Mouse (Mus musculus) left cerebral cortex, postnatal 4 days (tissue): ENCODE results near the gene Olfr1330. TPM values are rescaled to one million over a fixed set of nuclear protein-coding genes. Genes with fewer than 3 reads are reported as not detected.
"Not testable (repeated sequence)": the region's sequence is repeated elsewhere in the genome, so short reads cannot be mapped to it uniquely, and the experiment has no call there.

Source experiments
- DNase-seq: peaks from one replicate; pipeline ENCODE4 v3.0.0-alpha.2; 2022
- intact Hi-C: fragments of 180-260 bp; cut with DNase I; formaldehyde crosslinking; loops from one replicate; pipeline ENCODE4 v1.15.1; 2025
- total RNA-seq, 2 experiments: library from RNA; stranded (reverse); gene quantifications; 2 replicates each; pipeline ENCODE4 v1.2.3; 2021

Olfr1330 gene
- not detected for total RNA-seq

DNA sequence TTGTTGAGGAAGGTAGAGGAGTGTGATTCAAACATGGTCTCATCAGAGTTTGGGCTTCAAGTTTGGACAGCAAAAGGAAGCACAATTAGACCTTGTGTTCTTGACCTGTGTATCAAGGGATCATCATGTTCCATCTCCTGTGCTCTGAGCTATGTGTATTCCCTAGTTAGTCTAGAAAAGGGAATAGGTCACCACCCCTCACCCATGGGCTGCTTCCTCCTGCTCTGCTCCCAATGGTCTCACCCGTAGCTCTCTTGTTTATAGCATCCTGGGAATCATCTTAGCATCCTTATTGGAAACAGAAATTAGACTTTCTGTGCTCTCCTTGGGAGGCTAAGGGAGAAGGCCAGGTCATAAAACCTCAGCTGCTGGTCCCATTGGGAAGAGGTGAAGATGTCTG lies at the start of gene Olfr1330:
Gene Olfr1330, plus strand, starts transcription at position 301 of the 400 bp plus-strand sequence.
- no peak for DNase-seq
- intact Hi-C loops: no loop called here

DNA sequence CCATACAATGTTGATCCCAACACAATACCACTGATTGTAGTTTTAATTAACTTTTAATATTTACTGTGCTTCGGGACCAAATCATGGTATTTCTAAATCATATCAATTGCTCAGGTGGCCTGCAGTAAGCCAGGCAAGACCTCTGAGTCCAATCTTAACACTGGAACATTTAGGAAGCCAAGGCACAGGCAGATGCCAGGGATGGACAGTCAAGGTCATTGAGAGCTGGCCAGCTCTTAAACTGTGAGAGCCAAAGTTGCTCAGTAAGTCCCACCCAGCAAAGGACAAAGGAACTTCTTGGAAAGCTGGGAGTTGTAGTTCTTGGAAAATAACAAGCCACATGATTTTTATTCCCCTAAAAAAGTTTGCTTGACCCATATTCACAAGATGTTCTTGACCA lies 26.6 kb upstream of the Olfr1330 start:
- intact Hi-C loops: no loop called here
- no peak for DNase-seq

GRCm38 (mm10) chr4:118862704-118863103 lies 25.7 kb upstream of the Olfr1330 start:
- no peak for DNase-seq
- intact Hi-C loops: no loop called here

DNA sequence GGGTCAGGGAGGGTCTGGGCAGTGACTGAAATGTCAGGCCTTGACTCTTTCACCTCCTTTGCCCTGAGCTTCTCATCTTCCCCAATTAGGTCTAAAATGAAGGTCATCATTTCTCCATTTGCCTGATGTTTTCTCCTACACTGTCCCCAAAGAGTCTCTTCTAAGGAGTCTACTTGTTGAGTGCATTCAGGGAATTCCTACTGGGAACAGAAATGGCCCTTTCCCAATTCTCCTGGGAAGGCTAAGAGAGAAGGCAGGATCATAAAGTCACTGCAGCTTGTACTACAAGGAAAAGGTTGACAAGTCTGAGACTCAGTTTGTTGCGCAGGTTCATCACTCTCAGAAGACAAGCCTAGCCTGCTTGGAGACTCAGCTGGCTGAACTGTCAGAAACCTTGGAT lies 24.0 kb upstream of the Olfr1330 start, which contains the start of gene Olfr1331:
Gene Olfr1331, plus strand, starts transcription at position 301 of the 400 bp plus-strand sequence.
- no peak for DNase-seq
- intact Hi-C loops: no loop called here

GRCm38 (mm10) chr4:118867566-118867965 lies 20.8 kb upstream of the Olfr1330 start:
- peak; percentile 20 for DNase-seq
- intact Hi-C loops: no loop called here

GRCm38 (mm10) chr4:118901981-118902380 lies 13.6 kb downstream of the Olfr1330 start:
- intact Hi-C loops: no loop called here

DNA sequence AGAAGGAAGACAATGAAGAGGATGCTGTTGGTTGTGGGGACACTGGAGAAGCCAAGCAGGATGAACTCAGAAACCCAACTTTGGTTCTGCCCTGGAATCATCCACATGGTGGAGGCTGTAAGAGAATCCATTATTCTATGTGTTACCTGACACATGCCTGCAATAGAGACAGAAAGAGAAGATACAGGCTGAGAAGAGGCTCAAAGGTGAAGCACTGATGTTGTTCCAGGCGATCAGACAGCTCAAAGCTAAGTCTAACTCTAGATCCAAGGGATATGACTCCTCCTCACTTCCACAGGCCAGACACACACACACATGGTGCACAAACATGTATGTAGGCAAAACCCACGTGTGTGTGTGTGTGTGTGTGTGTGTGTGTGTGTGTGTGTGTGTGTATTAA lies 29.0 kb downstream of the Olfr1330 start, which contains the start of gene Olfr1329:
Gene Olfr1329, minus strand, starts transcription at position 101 of the 400 bp plus-strand sequence.
- intact Hi-C loops, DNase-seq: not testable (repeated sequence)

More at GRCm38 (mm10) chr4:118901981-118902380, 13.6 kb downstream of the Olfr1330 start:
- peak; percentile 1 for DNase-seq

DNA sequence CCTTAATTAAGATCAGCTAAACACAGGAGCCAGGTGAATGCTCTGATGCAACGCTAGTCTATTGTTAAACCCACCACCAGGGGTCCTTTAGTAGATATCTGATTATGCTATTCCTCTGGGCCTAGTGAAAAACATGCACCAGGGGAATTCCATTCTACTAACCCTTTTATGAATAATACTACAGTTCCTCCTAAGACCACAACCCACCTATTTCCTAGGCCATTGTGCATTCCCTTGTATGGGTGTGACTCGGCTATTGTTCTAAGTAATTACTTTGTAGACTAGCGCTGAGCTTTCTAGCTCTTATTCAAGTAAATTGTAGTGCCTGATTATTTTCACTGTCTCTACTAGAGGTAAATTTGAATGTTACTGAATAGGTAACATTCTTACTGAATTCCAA lies 42.9 kb downstream of the Olfr1330 start:
- intact Hi-C loops, DNase-seq: not testable (repeated sequence)

- intact Hi-C loops: no loop called here
- DNase-seq: no peak
These were observed 50.1 kb downstream of the Olfr1330 start, which contains the start of gene Olfr1328 for GRCm38 (mm10) chr4:118938512-118938911. Gene Olfr1328 (minus strand): TSS chr4:118938612.

Other genes with a start within 250 kb of the Olfr1330 start
- not detected for gene Olfr62, start 229.6 kb upstream of the Olfr1330 start, total RNA-seq
- gene Olfr1342, start 195.8 kb upstream of the Olfr1330 start, total RNA-seq: not detected
- not detected for gene Olfr1341, start 185.1 kb upstream of the Olfr1330 start, total RNA-seq
- gene Olfr1340, start 168.5 kb upstream of the Olfr1330 start, total RNA-seq: not detected
- not detected for gene Olfr1339, start 156.4 kb upstream of the Olfr1330 start, total RNA-seq
- gene Olfr1338, start 129.9 kb upstream of the Olfr1330 start, total RNA-seq: not detected
- gene Olfr1337, start 106.0 kb upstream of the Olfr1330 start, total RNA-seq: not detected
- gene Olfr1335, start 78.7 kb upstream of the Olfr1330 start, total RNA-seq: not detected
- gene Olfr1333, start 52.3 kb upstream of the Olfr1330 start, total RNA-seq: not detected
- not detected for gene Olfr1331, start 23.9 kb upstream of the Olfr1330 start, total RNA-seq
- not detected for gene Olfr1329, start 28.9 kb downstream of the Olfr1330 start, total RNA-seq
- not detected for gene Olfr1328, start 50.0 kb downstream of the Olfr1330 start, total RNA-seq
- gene Lao1, start 73.0 kb downstream of the Olfr1330 start, total RNA-seq: not detected
- 10 to 100 TPM; 33.5 to 34.1 TPM for gene Slc2a1, start 220.1 kb downstream of the Olfr1330 start, total RNA-seq